Mouse (Mus musculus): ENCODE data around the gene Vmn2r118. TPM values are rescaled to one million over a fixed set of nuclear protein-coding genes. Genes with fewer than 3 reads are reported as not detected.

Gene Vmn2r118
- not detected for polyA plus RNA-seq (2014; fragmentation: Illumina TruSeq; extraction: RNeasy Lipid Tissue Mini Kit (QIAGEN cat#74804); ENCODE audit: low read depth, low replicate concordance)

DNA sequence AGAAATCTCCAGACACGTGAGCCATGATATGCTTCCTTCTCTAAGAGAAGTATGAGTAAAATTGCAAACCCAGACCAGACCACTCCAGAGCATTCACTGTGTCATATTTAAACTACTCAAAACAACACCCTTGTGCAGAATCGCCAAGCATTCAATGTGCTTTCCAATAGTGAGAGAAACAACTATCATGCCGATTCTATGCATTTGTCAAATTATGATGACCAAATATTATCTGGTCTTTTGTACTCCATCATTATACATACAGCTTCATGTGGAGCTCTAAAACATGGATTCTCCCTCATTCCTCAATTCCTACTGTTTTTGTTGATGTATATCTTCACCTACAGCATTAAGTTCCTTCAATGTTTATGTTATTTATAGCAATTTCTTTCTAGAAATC is at the start of gene Vmn2r118:
Gene Vmn2r118 (minus strand): TSS at position 101 of the 400 bp plus-strand sequence.

Other genes with a start within 250 kb of the Vmn2r118 start
- not detected for gene St6gal2, start 179.8 kb downstream of the Vmn2r118 start, polyA plus RNA-seq (2014; fragmentation: Illumina TruSeq; extraction: RNeasy Lipid Tissue Mini Kit (QIAGEN cat#74804); ENCODE audit: low read depth, low replicate concordance)
- 8.3 TPM for gene Pot1b, start 87.4 kb upstream of the Vmn2r118 start, polyA plus RNA-seq (2014; fragmentation: Illumina TruSeq; extraction: RNeasy Lipid Tissue Mini Kit (QIAGEN cat#74804); ENCODE audit: low read depth, low replicate concordance)
- gene Adgre4, start 124.8 kb upstream of the Vmn2r118 start, polyA plus RNA-seq (2014; fragmentation: Illumina TruSeq; extraction: RNeasy Lipid Tissue Mini Kit (QIAGEN cat#74804); ENCODE audit: low read depth, low replicate concordance) = 1.3 TPM

All from adipose tissue, adult 10 weeks (tissue).